Mouse (Mus musculus) 3T3-L1 (cell line): ENCODE measurements around the gene Crkl.

ENCODE experiments used
- DNase-seq: peaks from one replicate; pipeline ENCODE4 v3.0.0-alpha.2; 2015; ENCODE audit warnings: low read depth, low spot score

Crkl gene

DNA sequence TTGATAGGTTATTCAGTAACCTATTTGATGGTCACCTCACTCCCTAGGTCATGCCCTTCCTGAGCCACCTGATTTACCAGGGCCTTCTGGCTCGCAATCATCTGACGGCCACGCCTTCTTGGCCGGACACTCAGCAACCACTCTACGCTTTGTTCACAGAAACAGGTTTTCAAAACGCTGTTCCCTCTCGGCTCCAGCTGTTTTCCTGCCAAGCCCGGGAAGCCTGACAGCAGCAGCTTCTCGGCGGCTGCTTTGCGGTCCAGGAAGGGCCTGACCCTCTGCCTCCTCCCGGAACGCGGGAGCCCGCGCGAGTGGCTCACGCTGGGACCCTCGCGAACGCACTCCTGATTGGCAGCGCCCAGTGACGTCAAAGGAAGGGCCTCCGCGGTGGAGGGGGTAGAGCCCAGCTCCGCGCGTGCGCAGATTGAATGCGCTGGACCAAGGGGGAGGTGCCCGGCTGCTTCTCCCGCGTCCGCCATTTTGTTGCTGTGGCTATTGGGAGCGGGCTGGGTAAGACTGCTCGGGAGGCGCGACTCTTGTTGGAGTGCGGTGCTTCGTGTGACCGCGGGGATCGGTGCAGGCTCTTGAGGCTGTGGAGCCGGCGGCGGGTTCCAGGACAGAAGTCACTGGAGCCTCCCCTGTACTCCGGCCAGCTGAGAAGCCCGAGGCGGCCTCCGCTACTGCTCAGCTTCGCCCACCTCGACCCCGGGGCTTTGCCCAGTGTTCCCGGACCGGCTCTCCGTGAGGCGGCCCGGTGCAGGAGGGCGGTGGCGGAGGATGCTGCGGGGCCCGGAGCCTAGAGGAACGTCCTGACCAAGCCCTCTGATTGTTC is at the start of gene Crkl:
Gene Crkl (plus strand): TSS at position 447 of the 832 bp plus-strand sequence.
- peak; percentile 99 for DNase-seq

DNA sequence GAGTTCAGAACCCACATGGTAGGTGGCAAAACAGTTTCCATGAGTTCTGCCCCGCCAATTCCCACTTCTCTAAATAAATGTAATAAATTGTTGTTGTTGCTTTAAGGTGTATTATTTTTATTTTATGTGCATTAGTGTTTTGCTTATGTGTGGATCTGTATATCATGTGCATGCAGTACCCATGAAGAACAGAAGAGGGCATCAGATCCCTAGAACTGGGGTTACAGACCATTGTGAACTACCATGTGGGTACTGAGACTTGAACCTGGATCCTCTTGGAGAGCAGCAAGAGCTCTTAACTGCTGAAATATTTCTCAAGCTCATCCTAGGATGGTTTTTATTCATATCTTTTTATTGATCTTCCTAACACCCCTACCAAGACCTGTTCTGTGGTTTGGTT is 48.9 kb upstream of the Crkl start:
- DNase-seq: peak; percentile 81

DNA sequence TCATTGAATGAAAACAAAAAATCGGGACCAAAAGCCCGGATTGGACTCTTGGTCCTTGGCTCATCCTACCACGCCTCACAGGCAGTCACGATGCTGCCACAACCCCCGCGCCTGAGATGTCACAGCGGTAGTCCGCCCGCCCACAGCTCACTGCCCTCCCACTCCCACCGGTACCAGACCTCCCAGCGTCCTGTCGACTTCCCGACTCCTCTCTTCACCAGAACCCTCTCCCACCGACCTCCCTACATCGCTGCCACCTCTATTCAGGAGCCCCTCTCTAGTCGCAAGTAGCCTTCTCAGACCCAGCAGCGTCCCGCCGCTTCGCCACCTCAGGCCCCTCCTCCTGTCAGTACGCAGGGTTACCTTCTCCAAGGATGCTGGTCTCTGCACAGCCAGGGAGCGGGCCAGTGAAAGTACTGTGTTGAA is 46.5 kb upstream of the Crkl start:
- DNase-seq: peak; percentile 80

DNA sequence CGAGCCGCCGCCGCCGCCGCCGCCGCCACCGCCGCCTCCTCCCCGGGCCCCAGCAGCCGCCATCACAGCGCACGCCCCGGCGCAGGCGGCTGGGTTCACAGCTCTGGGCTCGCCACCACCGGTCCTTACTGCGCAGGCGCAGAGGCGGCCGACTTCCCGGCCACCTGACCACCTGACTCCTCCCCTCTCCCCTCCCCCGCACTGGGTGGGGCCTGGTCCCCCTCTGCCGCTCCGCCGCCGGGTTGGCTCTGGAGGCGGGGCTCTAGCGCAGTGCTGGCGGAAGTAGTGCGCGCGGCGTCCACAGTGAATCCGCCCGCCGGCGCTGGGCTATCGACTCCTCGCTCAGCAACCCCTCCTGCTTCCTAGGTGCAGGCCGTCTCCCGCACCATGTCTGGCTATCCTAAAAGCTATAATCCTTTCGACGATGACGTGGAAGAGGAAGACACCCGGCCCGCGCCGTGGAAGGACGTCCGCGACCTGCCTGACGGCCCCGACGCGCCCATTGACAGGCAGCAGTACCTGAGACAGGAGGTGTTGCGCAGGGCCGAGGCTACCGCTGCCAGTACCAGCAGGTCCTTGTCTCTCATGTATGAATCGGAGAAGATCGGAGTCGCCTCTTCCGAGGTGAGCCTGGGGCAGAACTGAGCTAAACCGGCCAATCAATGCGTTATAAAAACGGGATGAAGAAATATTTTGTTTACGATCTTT is 45.9 kb upstream of the Crkl start, which contains the start of the genes Snap29 and Pi4ka:
Gene Snap29 (plus strand): TSS at position 251 of the 708 bp plus-strand sequence.
Gene Pi4ka (minus strand): TSS at position 579 of the 708 bp plus-strand sequence.
- peak; percentile 99 for DNase-seq

DNA sequence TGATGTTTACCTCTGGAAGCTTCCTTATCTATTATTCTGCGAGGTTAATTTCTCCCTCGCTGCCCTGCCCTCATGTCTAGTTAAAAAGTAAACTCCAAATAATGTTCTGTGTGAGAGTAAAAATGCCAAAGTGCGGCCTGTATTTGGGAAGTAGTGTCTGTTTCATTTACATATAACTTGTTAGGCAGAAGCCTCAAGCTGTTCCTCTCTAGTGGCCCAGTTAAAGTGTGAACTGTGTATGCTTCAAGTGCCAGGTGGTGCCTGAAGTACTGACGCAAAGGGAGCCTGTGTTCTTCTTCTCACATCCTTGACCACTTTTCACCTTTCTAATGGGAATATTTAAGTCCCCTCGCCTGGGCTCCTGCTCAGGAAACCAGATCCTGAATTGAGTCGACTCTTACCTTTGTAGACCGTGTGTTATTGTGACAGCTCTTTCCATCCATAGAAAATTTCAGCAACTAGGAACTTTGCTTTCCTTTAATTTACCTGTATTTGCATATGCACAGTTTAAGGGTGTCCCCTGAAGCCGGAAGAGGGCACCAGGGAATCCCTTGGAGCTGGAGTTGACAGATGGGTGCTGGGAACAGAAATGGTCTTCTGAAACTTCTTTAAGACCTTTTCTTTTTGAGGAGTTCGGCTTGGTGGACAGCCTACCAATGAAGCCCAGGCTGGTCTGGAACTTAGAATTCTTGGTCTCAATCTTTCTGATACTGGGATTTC is 45.1 kb upstream of the Crkl start:
- DNase-seq: peak; percentile 27

DNA sequence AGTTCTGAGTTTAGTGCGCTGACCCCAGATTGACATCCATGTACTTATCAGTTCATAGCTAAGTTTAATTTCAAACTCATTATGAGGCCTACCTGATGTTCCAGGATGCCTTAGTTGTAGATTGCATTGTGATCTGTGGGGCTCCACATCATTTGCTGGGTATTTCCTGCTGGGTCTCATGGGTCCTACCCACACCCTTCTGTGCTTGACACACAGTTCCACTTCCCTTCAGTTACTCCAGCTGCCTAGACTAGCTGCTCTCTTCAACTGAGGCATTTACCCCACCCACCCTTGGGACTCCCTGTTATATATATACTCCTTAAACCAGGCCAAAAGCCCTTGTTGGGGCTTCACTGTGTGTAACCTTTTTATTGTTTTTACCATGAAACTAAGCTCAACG is 42.7 kb upstream of the Crkl start:
- DNase-seq: no peak

DNA sequence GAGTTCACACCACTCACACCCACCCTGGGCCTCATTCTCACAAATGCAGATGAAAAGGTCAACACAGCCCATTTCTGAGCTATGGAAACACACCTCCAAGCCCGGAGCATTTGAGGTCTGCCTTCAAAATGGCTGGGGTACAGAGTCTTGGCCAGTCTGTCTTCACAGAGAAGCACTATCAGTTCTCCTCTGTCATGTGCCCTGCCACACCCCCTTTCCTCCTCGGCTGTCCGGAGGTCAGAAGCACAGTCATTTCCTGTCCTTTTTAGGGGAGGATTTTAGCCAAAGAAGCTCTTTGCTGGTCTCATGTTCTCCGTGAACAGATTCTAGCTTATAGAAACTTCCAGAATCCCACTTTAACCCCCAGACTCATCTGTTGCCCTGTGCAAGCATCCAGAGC is 41.6 kb upstream of the Crkl start:
- DNase-seq: peak; percentile 56

DNA sequence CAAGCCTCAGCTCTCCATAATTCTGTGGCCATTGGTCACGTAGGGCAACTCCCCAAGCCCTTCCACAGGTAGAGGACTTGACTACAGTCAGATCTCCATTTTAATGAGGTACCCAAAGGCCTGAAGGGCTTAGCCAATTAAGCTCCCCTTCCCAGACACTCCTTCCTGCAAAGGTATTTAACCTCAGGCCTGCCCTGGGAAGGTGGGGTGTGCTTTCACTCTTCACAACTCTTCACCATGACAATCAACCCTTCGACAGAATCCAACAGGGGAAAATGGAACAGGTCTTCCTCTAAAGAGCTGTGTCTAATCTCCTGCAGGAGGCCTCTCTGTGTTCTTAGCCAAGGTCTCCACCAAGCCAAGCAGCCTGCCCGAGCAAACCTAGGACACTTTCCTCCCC is 28.8 kb upstream of the Crkl start:
- DNase-seq: no peak

DNA sequence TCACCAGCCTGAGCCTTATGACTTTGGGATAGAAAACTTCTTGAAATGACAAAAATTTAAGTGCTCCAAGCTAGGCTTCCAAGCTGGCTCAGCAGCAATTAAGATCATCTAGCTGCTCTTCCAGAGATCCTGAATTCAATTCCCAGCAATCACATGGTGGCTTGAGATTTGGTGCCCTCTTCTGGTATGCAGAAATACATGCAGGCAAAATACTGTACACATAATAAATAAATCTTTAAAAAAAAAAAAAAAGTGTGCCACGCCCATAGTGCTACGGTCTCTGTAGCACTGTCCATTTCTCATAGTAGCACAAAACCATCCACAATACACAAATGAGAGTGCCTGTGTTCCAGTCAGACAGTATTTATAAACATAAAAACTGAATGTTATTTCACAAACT is 19.2 kb upstream of the Crkl start:
- peak; percentile 76 for DNase-seq

DNA sequence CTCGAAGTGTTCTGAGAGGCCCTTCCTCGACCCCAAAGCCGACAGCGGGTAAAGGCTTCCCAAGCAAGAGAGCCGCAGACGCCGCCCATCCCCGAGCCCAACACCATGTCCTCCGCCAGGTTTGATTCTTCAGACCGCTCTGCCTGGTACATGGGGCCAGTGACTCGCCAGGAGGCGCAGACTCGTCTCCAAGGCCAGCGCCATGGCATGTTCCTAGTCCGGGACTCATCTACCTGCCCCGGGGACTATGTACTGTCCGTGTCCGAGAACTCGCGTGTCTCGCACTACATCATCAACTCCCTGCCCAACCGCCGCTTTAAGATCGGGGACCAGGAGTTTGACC is 557 bp downstream of the Crkl start:
- DNase-seq: peak; percentile 54

DNA sequence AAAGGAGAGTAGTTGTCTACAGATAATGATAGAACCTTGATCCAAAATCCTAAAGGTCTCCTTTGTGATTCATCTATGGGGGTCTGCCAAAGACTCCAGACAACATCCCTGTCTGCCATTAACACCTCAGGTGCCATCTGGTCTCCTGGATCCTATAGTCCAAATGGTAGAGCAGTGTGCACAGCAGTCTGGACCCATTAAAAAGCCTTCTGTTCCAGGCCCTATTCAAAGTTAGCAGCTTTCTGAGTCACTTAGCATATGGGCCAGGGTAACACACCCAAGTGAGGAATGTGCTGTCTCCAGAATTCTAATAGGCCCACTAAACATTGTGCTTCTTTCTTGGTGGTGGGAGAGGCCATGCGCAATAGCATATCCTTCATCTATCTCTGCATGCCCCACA is 5.1 kb downstream of the Crkl start:
- peak; percentile 32 for DNase-seq

DNA sequence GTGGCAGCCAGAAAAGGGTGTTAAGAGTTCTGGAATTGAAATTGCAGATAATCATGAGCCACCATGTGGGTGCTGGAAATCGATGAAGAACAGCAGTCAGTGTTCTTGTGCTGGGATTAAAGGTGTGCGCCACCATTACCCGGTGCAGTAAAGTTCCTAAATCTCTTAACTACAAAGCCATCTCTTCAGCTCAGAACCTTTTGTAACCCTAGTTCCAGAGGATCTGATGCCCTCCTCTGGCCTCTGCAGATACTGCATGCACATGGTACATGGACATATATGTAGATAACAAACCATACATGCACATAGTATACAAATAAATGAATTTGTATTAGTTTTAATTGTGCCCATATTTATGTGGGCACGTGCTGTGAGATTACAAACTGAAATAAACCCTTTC is 8.5 kb downstream of the Crkl start:
- peak; percentile 50 for DNase-seq

DNA sequence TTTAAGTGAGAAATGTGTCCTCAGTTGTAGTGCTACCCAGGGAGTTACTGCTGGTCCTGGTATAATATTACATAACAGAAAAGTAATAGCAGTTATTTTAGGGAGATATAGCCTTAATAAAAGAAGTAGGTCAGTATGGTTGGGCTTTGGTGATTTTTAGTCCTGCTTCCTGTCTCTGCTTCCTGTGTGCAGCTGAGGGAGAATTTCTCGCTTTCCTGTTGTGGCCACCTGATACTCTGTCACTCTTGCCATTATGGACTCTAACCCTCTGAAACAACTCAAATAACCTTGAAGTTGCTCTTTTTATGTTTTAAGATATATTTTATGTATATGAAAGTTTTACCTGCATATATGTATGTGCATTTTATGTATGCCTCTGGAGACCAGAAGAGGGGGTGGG is 9.8 kb downstream of the Crkl start:
- DNase-seq: no peak

DNA sequence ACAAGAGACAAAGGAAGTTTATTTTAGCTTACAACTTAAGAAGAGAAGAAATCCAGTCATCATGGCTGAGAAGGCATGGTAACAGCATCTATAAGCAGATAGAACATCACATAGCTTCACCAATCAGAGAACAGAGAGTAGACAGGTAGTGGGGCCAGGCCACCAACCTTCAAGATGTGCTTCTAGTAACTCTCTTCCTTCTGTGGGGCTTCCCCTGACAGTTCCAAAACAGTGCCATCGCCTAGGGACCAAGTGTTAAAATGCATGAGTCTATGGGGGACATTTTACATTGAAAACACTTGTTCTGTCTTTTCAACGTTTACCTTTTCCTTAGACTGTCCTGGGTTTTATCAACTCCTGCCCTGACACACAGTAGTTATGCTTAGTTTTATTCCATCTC is 11.4 kb downstream of the Crkl start:
- DNase-seq: no peak

DNA sequence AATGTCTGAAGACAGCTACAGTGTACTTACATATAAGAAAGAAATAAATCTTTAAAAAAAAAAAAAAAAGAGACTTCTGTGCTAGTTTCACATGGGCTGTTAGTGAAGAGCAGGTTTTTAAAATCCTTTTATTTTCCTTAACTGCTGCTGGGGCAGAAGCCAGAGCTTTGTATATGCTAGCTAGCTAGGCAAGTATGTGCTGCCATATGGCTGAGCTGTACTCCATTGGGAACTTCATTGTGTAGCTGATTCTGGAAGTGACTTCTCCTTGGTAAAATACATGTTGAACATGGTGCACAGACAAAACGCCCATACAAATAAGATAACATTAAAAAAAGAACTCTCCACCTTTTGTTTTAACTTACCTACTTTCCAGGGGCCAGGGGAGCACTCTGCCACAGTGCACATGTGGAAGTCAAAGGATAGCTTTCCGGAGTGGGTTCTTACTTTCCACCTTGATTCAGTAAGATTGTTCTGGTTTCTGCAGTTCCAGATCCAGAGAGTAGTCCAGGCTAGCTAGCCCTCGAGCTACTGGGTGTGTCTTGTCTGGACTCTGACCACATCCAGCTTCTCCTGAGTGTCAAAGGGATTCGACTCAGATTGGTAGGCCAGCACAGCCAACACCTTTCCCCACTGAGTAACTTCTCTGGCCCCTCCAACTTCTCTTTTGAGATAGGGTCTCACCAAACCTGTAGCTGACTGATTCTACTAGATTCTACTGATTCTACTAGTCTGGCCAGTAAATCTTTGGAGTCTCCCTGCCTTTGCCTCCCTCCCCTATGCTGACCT is 15.3 kb downstream of the Crkl start:
- no peak for DNase-seq

DNA sequence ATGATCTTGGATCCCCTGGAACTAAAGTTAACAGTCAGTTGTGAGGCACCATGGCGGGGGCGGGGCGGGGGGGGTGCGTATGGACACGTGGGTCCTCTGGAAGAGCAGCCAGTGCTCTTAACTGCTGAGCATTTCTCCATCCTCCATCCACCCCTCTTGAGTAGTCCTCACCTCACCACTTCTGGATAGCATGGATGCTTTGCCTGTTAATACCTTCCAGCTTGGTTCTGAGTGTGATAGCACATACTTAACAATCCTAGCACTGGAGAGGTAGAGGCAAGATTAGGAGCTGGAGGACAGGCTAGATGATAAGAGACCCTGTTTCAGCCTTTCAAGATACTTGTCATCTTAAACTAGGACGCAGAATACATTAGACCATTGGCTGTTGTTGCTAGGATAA is 20.7 kb downstream of the Crkl start:
- DNase-seq: no peak

DNA sequence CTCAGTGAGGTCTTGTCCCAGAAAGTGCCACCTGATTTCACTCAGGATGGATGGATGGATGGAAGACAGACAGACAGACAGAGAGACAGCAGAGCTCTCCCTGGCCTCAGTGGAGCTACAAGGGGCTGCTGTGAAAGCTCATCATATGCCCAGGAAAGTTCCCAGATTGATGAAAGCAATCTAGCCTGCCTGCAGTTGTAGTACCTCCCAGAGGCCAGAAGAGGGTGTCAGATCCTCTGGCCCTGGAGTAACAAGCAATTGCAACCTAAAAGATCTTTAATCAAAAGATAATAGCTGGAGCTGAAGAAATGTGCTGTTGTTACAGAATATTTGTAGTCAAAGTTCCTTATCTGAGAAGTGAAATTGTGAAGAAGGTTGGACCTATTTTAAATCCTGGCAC is 22.3 kb downstream of the Crkl start:
- peak; percentile 53 for DNase-seq

DNA sequence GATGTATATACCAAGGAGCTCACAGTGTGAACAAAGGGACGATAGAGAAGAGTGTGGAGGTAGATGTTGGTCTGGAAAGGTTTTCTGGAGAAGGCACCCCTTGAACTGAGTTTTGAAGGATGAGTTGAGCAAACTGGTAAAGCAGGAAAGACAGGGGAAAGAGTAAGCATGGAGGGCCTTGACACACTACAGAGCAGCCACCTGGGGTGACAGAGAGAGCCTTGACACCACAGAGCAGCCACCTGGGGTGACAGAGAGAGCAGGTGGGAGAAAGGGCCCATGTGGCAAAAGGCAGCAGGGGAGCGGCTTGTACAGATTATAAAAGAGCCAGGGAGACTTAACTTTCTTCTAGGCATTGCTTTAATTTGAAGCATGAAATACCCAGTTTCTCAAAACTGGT is 23.0 kb downstream of the Crkl start:
- DNase-seq: no peak

DNA sequence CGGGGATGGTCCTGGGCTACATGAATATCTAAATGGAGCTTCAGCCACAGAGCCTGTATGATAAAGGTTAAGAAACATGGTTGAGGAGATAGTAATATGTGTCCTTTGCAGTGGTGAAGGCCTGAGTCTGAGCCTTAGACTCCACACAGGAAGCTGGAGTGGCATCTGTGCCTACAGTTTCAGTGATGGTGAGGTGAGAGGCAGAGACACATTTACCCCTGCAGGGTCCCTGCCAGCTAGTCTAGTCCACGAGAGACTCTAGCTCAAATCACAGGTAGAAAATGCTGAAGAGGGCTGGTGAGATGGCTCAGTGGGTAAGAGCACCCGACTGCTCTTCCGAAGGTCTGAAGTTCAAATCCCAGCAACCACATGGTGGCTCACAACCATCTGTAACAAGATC is 23.5 kb downstream of the Crkl start:
- no peak for DNase-seq

DNA sequence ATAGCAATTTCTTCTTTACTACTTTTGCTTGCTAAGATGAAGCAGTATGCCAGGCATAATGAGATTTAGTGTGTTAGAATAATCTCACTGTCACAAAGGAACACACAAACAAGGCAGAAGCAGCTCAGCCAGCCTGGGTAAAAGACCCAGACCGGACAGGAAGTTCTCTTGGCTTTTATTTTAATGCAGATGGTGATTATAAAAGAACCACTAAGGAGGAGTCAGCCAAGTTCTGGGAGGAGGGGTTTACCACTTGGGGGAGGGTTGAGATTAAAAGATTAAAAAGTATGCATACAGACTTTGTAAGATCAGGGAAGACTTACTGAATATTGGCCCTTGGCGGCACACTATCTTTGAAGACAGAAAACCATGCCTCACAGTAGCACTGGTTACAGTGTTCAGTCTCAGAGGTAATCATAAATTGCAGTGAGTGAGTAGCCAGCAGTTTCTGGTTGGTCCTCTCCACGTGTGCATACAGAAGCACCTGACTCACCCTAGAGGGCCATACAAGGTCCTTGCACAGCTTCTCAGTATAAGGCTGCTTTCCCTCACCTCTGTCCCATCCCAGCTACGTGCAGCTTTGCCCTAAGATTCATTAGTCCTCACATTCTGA is 26.6 kb downstream of the Crkl start:
- no peak for DNase-seq

DNA sequence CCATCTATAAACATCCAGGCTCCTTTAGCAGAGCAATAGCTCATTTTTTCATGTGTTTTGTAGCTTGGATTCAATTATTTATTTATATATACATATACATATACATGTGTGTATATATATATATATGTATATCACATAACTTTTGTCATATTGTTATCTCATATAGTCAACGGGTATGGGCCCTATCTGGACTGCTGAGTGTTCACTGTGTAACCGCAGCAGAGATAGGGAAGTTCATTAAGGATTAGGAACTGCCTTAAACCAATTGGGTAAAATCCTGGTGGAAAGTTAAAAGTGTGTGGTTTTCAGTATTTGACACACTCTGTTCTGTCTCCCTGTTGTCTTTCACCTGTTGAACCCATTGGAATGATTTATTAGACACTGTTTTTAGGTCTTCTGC is 29.7 kb downstream of the Crkl start:
- no peak for DNase-seq
